Mouse (Mus musculus): Measurements from ENCODE around the gene Metap2.

The Metap2 gene

GRCm38 (mm10) chr10:93912136-93912855 lies 15.4 kb upstream of the Metap2 start:
- intact Hi-C loops (cut with DNase I): no loop called here

GRCm38 (mm10) chr10:93911326-93911725 lies 14.4 kb upstream of the Metap2 start:
- intact Hi-C loops (cut with DNase I): no loop called here

GRCm38 (mm10) chr10:93909811-93910446 lies 13.0 kb upstream of the Metap2 start:
- intact Hi-C loops (cut with DNase I): no loop called here

- intact Hi-C loops (cut with DNase I): no loop called here
Observed at GRCm38 (mm10) chr10:93909015-93909414, 12.1 kb upstream of the Metap2 start.

- intact Hi-C loops (cut with DNase I): no loop called here
Observed at GRCm38 (mm10) chr10:93908540-93908939, 11.6 kb upstream of the Metap2 start.

GRCm38 (mm10) chr10:93907376-93907775 lies 10.5 kb upstream of the Metap2 start:
- intact Hi-C loops (cut with DNase I): no loop called here

- intact Hi-C loops (cut with DNase I): no loop called here
Observed at GRCm38 (mm10) chr10:93899907-93900306, 3.0 kb upstream of the Metap2 start.

- intact Hi-C loops (cut with DNase I): no loop called here
Observed at GRCm38 (mm10) chr10:93899303-93899702, 2.4 kb upstream of the Metap2 start.

- intact Hi-C loops (cut with DNase I): no loop called here
Observed at GRCm38 (mm10) chr10:93892551-93892950, 4.3 kb downstream of the Metap2 start.

GRCm38 (mm10) chr10:93891031-93891430 lies 5.9 kb downstream of the Metap2 start:
- intact Hi-C loops (cut with DNase I): no loop called here

GRCm38 (mm10) chr10:93890565-93890964 lies 6.3 kb downstream of the Metap2 start:
- intact Hi-C loops (cut with DNase I): no loop called here

- intact Hi-C loops (cut with DNase I): no loop called here
Observed at GRCm38 (mm10) chr10:93889976-93890375, 6.9 kb downstream of the Metap2 start.

- intact Hi-C loops (cut with DNase I): no loop called here
Observed at GRCm38 (mm10) chr10:93889579-93889950, 7.3 kb downstream of the Metap2 start.

GRCm38 (mm10) chr10:93888935-93889578 lies 7.8 kb downstream of the Metap2 start:
- intact Hi-C loops (cut with DNase I): no loop called here

- intact Hi-C loops (cut with DNase I): no loop called here
Observed at GRCm38 (mm10) chr10:93888590-93888934, 8.3 kb downstream of the Metap2 start.

- intact Hi-C loops (cut with DNase I): no loop called here
Observed at GRCm38 (mm10) chr10:93885839-93886477, 10.9 kb downstream of the Metap2 start.

- intact Hi-C loops (cut with DNase I): no loop called here
Observed at GRCm38 (mm10) chr10:93882738-93883364, 14.0 kb downstream of the Metap2 start.

- intact Hi-C loops (cut with DNase I): no loop called here
Observed at GRCm38 (mm10) chr10:93881918-93882317, 15.0 kb downstream of the Metap2 start.

GRCm38 (mm10) chr10:93878732-93879131 lies 18.2 kb downstream of the Metap2 start:
- intact Hi-C loops (cut with DNase I): no loop called here

GRCm38 (mm10) chr10:93876772-93877171 lies 20.1 kb downstream of the Metap2 start:
- intact Hi-C loops (cut with DNase I): no loop called here

- intact Hi-C loops (cut with DNase I): no loop called here
Observed at GRCm38 (mm10) chr10:93868886-93869285, 28.0 kb downstream of the Metap2 start.

GRCm38 (mm10) chr10:93868401-93868800 lies 28.5 kb downstream of the Metap2 start:
- intact Hi-C loops (cut with DNase I): no loop called here

All from adrenal gland (tissue).